Mouse (Mus musculus) testis, adult 2 months (tissue): ENCODE results near the gene Krtcap3.

Experiments
- CTCF ChIP-seq: fragments of 200-500 bp; IDR thresholded peaks from 2 replicates; pipeline ENCODE4 v1.5.1; 2012; ENCODE audit warnings: low read depth, mild to moderate bottlenecking, inconsistent platforms, low read length, moderate library complexity; ENCODE audit not compliant: control insufficient read depth, insufficient read depth, insufficient replicate concordance
- POLR2A ChIP-seq: fragments of 200-500 bp; IDR thresholded peaks from 2 replicates; pipeline ENCODE4 v1.6.1; 2012; ENCODE audit warnings: low read depth, mild to moderate bottlenecking, inconsistent platforms, low read length, moderate library complexity; ENCODE audit not compliant: control insufficient read depth

GRCm38 (mm10) chr5:31288655-31289054 is 37.2 kb downstream of the Krtcap3 start:
- TF ChIP-seq CTCF: no peak
- no peak for TF ChIP-seq POLR2A
